Mouse (Mus musculus) gonadal fat pad, adult 2 months (tissue): ENCODE data around the gene Zfp512. TPM values are rescaled to one million over a fixed set of nuclear protein-coding genes. Genes with fewer than 3 reads are reported as not detected.
"Not testable (repeated sequence)": the region's sequence is repeated elsewhere in the genome, so short reads cannot be mapped to it uniquely, and the experiment has no call there.

Experiments
- DNase-seq: peaks from one replicate; pipeline ENCODE4 v3.0.0-alpha.2; 2012; ENCODE audit warnings: low read depth
- polyA plus RNA-seq: library from polyadenylated mRNA; depleted of rRNA; stranded (reverse); fragments of >200 nt; gene quantifications from 2 replicates; pipeline ENCODE4 v1.2.3, GENCODE M21; 2012; rRNA removed

Gene Zfp512
- 12.6 and 13.0 TPM in 2 replicates for polyA plus RNA-seq

DNA sequence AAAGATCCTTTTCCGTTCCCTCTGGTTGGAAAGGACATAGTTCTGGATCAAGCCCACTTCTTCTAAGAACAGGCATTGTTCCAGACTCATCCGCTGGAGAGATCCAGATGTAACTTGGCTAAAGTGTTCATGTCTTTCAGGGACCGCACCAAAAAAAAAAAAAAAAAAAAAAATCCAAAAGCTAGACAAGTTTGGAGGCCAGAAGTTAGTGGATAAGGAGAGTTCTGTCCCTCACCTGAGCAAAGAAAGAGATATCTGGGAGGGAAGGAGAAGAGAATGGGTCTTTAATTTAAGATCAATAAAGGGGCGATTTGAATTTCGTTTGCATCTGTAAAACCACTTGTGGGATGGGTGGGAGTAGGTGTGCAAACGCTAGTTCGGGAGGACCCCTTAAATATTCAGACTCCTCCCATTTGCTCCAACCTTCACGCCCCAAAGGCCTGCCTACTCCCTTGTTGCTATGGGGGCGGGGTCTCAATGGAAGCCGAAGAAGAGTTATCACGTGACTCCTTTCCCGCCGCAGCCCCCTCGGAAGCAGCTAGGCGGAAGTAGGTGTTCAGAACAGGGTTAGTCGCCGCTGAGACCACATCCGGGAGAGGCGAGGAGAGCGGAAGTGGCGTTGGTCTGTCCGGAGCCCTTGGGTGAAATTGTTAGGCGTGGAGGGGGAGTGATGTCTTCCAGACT, at the start of gene Zfp512:
Gene Zfp512, plus strand, starts transcription at position 554 of the 684 bp plus-strand sequence.
- peak; percentile 44 for DNase-seq

DNA sequence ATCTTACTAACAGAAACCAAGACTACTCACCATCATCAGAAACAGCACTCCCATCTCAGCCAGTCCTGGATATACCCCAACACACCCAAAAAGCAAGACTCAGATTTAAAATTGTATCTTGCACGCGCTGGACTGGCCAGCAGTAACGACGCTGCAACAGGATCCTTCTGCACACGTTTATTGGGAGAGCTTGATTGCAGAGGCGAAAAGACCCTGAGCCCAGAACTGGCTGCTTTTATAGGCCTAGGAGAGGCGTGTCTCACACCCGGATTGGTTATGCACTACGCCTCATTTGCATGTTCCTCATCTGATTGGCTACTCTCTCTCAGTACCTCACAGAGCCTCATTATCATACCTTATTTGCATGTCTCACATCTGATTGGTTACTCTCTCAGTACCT, 17.5 kb upstream of the Zfp512 start:
- DNase-seq, result not testable (repeated sequence)

DNA sequence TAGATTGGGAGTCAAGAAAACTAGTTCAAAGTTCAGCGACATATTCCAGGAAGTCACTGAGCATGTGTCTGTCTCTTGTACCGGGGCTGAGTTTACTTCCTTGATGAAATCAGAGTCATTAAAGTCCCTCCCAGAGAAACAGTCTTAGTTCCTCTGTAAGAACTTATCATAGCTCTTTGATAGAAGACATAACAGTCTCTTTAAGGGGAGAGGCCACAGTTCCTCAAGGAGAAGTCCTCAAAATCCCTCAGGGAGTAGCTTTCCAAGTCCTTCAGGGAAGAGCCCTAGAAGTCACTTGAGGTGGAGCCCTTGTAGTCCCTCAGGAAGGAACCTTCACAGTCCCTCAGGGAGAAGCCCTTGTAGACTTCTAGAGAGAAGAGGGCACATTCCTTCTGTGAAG, 895 bp upstream of the Zfp512 start:
- DNase-seq, result no peak

DNA sequence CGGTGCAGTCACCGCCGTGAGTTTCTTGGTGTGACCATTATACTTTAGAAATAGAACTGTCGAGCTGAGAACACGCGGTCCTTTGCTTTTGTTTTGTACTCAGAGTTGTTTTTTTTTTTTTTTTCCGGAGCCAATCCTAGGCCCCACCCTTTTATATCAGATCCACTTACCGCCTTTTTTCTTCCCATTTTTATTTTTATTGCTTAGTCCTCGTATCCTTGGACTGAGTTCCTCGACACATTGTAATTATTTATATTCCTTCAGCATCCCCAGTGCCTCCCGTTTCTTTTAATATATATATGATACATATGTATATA, 289 bp downstream of the Zfp512 start:
- DNase-seq, result no peak

DNA sequence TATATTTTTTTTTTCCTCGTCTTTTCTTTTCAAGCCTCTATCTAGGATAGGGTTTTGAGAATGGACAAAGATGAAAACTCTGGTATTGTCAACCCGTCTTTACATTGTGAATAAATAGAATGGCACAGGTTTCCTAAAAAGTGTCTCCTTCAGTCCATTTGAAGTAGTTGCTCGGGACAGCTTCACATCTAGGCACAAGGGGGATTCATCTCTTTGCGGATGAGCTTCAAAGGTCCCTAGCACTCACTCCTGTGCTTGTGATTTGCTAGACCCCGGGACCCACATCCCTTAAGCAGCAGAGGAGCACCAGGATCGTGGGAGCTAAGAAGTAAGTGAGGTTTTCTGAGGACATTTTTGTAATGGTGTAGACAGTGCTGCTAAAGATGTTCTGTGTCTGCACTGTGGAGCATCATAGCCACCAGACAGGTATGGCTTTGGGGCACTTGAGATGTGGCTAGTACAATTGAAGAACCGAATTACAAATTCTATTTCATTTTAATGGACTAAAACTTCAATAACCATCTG, 717 bp downstream of the Zfp512 start:
- DNase-seq, result no peak

DNA sequence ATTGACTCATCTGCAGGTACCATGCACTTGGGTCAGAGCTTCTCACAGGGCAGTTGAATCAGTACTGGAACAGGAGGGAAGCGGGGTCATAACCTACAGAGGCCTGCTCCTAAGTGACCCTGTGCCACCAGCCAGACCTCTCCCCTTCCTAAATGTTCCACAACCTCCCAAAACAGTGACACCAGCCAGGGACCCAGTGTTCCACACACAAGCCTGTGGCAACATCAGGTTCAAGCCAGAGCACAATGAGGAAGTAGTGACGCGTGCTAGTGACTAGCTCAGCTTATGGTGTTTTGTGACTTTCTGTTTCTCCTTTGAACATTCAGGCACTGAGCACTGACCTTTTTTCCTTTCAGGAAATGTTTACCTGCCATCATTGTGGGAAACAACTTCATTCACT, 15.6 kb downstream of the Zfp512 start:
- DNase-seq, result no peak

DNA sequence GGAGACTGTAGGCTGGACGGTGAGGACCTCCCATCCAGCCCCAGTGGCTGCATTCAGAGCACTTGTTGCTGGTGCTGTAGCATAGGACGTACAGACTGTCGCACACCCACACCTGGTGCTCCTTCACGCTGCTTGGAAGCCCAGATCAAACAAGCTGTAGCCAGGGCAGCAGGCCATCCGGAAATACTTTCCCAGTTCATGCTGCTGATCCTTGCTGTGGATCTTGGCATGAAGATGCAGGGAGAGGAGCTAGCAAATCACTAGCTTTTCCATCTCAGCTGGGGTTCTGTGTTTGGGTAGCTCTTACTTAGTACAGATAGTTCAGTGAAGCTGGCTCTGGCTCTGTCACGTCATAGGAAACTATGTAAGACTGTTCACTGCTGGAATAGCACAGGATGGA, 17.5 kb downstream of the Zfp512 start:
- DNase-seq, result no peak

DNA sequence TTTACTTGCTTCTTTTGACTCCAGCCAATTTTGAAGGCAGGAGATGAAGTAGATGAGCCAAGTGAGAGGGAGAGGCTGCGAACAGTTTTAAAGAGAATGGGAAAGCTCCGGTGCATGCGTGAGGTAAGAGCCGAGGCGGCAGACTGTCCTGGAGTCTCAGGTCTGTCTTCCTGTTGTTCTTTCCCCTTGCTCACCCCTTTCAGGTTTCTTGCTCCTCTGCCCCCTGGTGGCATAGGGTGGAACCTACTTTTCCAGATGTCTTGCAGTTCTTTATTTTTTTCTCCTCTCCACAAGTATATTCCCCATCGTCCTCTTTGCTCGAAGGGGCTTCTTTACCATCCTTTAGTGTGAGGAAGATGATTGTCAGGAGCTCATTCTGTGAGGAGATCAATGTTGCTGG, 18.1 kb downstream of the Zfp512 start:
- DNase-seq, result no peak

DNA sequence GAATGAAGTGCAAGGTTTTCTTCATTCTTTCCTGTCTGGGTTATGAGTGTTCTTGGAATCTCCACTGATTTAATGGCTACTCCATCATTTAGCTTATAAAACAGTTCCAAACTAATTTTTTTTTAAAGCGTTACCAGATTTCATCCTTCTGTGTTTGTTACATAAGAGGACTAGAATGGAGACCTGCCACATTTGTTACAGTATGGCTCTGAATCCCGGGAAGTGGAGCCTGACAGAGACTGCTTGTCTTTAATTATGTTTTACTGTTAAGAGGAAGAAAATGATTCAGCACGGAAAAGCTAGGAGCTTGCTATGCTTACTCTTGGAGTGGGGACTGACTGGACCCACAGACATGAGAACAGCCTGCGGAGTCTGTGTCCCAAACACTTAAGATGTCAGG, 28.3 kb downstream of the Zfp512 start:
- no peak for DNase-seq

DNA sequence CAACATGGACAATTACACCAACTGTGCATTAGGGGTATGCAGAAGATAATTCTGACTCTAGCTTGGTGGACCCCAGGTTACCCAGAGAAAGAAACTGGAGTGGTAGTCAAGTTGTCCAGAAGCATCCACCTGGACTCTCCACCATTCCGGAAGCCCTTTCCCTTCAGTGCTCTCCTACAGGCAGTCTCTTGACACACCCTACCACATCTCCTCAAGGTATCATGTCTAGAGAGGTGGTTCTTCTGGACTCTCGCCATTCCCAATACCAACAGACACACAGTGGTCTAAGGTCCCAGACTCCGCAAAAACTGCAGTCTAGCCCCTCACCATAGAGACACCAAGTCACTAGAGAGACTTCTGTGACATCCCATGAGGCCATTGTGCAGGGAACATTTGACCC, 33.2 kb downstream of the Zfp512 start, which contains the start of gene 4930548H24Rik:
Gene 4930548H24Rik, plus strand, starts transcription at position 301 of the 400 bp plus-strand sequence.
- no peak for DNase-seq

DNA sequence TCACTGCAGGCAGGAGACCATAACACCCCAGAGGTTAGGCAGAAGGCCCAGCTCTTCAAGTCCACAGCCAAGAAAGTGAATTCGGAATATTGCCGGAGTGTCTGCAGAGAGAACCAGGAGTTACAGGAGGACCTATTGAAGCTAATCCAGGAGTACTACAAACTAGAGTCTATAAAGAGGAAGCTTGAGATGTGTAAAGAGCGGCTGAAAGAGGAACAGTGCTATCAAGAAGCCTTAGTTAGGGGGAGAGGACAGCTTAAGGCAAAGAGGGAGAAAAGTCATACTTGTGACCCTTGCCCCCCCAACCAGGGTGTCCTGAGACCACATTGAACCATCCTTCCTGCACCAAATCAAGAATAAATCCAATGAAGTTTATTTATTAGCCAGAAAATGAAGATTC, 35.7 kb downstream of the Zfp512 start:
- DNase-seq, result no peak

DNA sequence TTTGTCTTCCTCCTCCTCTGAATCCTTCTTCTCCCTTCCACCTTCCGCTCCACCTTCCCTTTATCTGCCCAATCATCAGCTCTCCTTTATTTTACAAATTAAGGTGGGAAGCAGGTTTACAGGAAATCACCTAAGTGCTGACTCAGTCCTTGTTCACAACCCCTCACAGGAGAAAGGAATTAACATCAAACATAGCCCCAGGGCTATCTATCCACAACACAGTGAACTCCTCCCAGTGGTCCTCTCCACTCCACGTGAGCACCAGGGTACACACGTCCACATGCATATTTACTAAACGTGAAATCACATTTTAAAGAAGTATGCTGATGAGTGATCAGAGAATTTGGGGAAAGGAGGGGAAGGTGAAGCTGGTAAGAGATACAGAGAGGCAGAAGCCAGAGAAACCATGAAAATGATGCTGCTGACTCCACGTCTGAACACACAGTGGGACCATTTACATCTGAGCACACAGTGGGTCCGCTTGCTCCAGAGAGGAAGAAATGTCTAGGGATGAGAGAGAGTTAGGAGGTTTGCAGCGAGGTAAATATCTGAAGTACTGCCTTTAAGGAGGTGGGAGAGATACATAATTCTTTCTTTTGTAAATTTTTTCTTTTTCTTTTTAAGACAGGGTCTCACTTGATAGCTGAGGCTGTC, 37.0 kb downstream of the Zfp512 start:
- DNase-seq, result no peak

DNA sequence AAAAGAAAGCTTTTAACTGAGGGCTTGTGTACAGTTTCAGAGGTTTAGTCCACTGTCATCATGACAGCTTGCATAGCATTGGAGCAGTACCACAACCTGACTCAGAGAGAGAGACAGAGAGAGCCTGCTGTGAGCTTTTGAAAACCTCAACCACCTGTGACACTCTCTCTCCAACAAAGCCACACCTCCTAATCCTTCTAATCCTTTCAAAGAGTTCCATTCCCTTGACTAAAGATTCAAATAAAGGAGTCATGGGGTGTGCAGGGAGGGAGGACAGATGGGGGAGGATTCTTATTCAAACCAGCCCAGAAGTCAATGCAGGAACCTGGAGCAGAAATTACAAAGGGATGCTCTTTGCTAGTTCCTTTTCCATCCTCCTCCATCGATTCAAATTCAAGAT, 39.8 kb downstream of the Zfp512 start:
- DNase-seq, result no peak

DNA sequence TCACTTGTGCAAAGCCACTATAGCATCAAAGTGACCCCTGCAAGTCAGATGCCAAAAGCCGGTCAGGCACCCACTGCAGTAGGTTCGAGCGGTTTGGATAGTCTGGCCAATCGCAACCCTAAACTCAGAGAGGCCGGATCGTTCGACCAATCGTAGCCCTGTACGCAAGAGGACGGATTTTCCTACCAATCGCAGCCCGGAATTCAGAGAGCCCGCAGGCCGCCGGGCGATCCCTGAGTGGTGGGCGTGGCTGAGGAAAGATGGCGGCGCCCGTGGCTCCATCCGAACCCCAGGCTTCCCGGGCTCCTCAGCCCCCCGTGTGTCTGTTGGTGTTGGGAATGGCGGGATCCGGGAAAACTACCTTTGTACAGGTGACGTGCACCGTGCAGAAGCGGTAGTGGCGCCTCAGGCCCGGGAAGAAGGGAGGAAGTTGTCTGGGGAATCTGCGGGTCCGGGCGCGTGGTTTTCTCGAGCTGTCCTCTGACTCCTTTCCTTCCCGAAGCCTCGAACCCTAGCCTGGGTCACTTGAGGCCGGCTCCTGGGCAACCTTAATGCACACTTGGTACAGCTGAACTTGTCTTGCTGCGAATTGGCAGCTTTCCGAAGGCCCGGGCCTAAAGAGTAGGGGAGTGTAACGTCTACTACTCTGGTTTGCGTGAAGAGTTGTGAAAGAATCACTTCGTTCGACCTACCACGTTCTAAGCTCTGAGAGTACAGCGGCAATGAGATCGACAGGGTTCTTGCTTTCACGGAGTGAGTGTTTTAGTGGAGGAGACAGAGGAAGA, 42.5 kb downstream of the Zfp512 start, which contains the start of gene Gpn1:
Gene Gpn1, plus strand, starts transcription at position 229 of the 785 bp plus-strand sequence.
- DNase-seq, result peak; percentile 55

DNA sequence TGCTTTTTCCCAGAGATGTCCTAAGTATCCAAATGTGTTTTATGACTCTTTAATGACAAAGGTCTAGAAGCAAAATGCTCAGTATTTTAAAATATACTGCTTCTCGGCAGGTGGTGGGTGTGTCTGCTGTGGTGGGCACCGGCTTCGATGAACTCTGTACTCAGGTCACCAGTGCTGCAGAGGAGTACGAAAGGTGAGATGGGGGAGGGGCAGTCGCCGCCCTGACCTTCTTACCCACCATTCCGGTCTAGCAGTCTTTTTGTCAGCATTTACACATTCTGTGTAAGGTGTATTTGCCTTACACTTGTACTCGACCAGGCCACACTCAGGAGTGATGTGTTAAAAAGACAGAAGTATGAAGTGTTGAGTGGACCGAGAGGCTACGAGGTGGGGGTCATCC, 52.6 kb downstream of the Zfp512 start:
- DNase-seq, result no peak

DNA sequence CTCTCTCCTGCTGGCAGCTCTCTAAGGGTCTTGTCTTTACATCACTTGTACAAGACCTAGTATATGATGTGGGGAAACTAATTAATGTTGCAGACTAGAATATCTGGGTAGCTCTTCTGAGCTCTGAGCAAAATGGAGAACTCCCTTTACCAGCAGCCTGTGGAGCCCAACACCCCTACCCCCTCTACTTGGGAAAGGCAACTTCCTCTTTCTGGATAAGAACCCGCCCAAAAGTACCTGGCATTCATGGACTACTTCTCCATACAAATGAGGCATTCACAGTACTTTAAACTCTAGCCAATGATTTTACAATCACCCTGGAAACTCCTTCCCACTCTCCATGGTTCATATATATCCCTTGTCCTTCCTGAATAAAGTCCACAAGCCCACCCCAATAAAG, 60.2 kb downstream of the Zfp512 start:
- no peak for DNase-seq

DNA sequence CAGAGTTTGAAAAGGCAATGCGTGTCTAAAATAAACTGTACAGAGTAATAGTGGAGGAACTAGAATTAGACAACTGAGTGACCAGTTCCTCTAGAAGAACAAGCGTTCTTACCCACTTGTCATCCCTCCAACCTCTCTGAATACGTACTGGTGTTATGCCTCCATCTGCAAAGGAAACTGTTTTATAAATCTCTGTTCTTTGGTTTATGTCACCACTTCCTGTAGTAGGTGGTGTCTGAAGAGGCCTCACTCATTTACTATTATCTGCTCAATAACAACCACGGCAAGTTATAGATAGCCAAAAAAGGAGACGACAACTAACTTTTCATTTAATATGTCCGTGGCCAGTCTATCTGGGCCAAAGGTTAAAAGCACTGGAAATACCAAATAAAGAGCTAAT, 68.3 kb downstream of the Zfp512 start:
- DNase-seq, result no peak

DNA sequence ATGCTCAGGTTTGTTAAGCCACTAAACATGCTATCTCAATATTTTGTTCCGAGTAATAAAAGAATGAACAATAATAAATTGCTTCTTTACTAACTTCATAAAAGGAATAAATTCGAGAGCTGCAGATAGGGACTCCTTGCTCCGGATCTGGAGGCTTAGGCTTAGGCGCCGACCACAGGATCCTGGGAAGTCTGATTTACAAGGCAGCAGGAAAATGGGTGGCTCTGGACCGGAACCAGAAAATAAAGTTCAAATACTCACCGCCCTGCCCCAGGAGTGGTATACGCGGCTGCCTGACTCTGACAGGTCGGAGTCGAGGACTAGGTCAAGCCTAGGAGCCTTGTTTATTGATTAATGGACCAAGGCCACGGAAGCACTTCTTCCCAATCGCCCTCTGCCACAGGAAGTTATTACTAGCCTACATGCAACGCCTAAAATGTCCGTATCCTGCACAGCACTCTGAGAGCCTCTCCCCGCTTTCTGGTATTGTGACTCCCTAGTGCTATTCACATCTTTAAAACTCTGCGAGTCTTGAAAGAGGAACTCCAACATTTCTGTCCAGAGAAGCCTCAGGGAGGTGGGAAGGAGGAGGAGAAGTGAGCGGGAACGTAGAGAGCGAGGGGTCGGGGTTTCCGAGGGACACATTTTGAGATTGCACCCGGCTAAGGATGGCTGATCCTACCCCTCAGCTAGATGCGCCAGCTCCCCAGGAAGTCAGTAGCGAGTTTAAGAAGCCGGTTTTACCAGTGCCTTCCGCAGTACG, 74.3 kb downstream of the Zfp512 start, which contains the start of gene Slc4a1ap:
Gene Slc4a1ap, plus strand, starts transcription at position 642 of the 763 bp plus-strand sequence.
- DNase-seq, result peak; percentile 37

DNA sequence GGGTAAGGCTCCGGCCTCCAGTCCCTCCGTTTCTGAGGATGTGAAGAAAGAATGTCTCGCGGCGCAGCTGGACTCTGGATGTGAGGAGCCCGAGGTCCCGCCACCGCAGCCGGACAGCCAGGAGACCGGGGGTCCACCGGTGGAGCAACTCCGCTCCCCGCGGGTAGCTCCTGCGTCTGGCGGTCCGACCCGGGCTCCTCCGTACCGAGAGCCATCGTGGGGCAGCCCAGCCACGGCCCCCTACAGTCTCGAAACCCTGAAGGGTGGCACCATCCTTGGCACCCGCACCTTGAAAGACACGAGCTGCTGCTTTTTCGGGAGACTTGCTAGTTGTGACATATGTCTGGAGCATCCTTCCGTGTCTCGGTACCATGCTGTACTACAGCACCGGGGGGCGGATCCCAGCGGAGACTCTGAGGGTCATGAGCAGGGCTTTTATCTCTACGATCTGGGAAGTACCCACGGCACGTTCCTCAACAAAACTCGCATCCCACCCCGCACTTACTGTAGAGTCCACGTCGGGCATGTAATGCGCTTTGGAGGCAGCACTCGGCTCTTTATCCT, 75.0 kb downstream of the Zfp512 start:
- DNase-seq, result no peak

DNA sequence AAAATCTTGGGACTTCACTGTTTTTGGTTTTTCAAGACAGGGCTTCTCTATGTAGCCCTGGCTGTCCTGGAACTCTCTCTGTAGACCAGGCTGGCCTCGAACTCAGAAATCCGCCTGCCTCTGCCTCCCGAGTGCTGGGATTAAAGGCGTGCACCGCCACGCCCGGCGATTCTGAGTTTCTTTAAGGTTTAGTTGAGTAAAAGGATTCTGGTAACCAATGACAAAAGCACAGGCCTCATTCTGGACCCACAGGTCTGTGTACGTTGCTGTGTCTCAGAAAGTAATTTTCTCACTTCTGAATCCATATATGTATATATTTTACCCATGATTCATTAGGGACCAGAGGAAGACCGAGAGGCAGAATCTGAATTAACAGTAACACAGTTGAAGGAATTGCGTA, 75.5 kb downstream of the Zfp512 start, which contains the start of gene Supt7l:
Gene Supt7l, minus strand, starts transcription at position 101 of the 400 bp plus-strand sequence.
- not testable (repeated sequence) for DNase-seq

DNA sequence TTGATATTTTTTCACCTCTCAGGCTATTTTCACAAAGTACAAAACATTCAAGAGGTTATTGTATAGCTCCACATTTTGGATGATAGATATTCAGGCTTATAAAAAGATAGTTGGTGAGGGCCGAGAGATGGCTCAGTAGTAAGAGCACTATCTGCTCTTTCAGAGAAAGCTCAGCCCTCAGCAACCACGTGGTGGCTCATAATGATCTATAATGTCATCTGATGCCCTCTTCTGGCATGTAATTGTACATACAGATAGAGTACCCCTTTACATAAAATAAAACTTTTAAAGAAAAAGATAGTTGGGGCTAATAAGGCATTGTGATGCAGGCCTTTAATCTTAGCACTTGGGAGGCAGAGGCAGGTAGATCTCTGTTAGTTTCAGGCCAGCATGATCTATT, 76.3 kb downstream of the Zfp512 start:
- no peak for DNase-seq
